Mouse (Mus musculus): ENCODE results near the gene 4930432K21Rik. TPM values are rescaled to one million over a fixed set of nuclear protein-coding genes. Genes with fewer than 3 reads are reported as not detected.
A peak's percentile ranks its signal among the peaks of the same experiment; 100 is the strongest.

4930432K21Rik gene
- total and polyA plus RNA-seq, 3 experiments, result 0.26 to 0.55 (median 0.30) TPM

GRCm38 (mm10) chr8:84184085-84185043 lies 36.5 kb downstream of the 4930432K21Rik start:
- Histone ChIP-seq H3K27me3 (ENCODE audit: control insufficient read depth, insufficient read depth, low read length) (no peaks in the 10 kb centered on the region), H3K36me3 (ENCODE audit: control insufficient read depth, insufficient read depth, low read length) (no peaks in the 10 kb centered on the region), H3K4me3 (peak overlapping the region; percentile 58), H3K27ac (no peak overlapping the region; the same call in 1 of the 2 replicates), H3K79me2 (replicated peaks; ENCODE audit: control insufficient read depth, insufficient read depth, low read length) (no peaks in the 10 kb centered on the region), H3K4me1 (ENCODE audit: control insufficient read depth, insufficient read depth, low read length) (peaks cover 9% of the 10 kb centered on the region), H3K9ac (ENCODE audit: low read depth, low read length) (peak overlapping the region; percentile 83)
- no peak for TF ChIP-seq CTCF (IDR thresholded peaks at IDR 0.05)
- no peak for TF ChIP-seq POLR2A (IDR thresholded peaks at IDR 0.05; ENCODE audit: insufficient read depth, low read depth, low read length)
- TF ChIP-seq EP300 (IDR thresholded peaks at IDR 0.05; ENCODE audit: insufficient read depth, low read depth, low read length), result no peak
- no peak for DNase-seq
- WGBS, result 28% methylated on average over 21 of the region's 21 CpGs
- intact Hi-C loops (cut with DNase I), result loop anchor here (10.0 kb wide), 1 partner anchor 440 kb away; the partner anchor contains the start of gene Adgre5

DNA sequence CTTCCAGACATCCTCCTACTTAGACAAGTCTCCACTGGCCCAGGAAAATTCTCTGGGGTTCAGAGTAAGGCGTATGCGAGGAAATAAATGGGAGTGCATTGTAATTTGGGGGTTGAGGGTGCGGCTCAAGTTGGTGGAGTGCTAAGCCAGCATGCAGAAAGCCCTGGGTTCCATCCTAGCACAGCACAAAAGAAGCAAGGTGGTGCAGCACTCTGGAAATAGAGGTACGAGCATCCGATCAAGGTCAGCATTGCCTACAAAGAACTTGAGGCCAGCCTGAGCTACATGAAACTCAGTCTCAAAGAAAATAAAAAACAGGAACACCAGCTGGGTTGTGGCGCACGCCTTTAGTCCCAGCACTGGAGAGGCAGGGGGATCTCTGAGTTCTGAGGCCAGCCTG lies 37.3 kb downstream of the 4930432K21Rik start, which contains the start of gene Nanos3:
TSS of gene Nanos3 (minus strand) at position 101 of the 400 bp plus-strand sequence.
- WGBS, result 99% methylated on average over 7 of the region's 7 CpGs
- H3K36me3 ChIP-seq (ENCODE audit: control insufficient read depth, insufficient read depth, low read length), result no peaks in the 10 kb centered on the region; the same call in 1 of the 2 replicates
- H3K4me3 ChIP-seq, result peak within 1 kb of the TSS; percentile 58
- DNase-seq, result no peak
- H3K9ac ChIP-seq (ENCODE audit: low read depth, low read length), result peak within 1 kb of the TSS; percentile 83
- TF ChIP-seq CTCF (IDR thresholded peaks at IDR 0.05) (no peak), POLR2A (IDR thresholded peaks at IDR 0.05; ENCODE audit: insufficient read depth, low read depth, low read length) (no peak)
- H3K27me3 ChIP-seq (ENCODE audit: control insufficient read depth, insufficient read depth, low read length), result no peaks in the 10 kb centered on the region
- no peak within 1 kb of the TSS; the same call in 1 of the 2 replicates for H3K27ac ChIP-seq
- H3K4me1 ChIP-seq (ENCODE audit: control insufficient read depth, insufficient read depth, low read length), result peaks cover 11% of the 10 kb centered on the region
- H3K79me2 ChIP-seq (replicated peaks; ENCODE audit: control insufficient read depth, insufficient read depth, low read length), result no peaks in the 10 kb centered on the region
- intact Hi-C loops (cut with DNase I), result loop anchor here (10.0 kb wide), 1 partner anchor 440 kb away; the partner anchor contains the start of gene Adgre5

- Histone ChIP-seq H3K9ac (ENCODE audit: low read depth, low read length) (peak overlapping the region; percentile 63), H3K4me3 (peak overlapping the region; percentile 31)
- 2% methylated on average over 12 of the region's 12 CpGs for WGBS
These were observed 38.7 kb downstream of the 4930432K21Rik start for GRCm38 (mm10) chr8:84186547-84186946.

GRCm38 (mm10) chr8:84187065-84187755 lies 39.4 kb downstream of the 4930432K21Rik start:
- peaks cover 16% of the 10 kb centered on the region for H3K4me1 ChIP-seq (ENCODE audit: control insufficient read depth, insufficient read depth, low read length)
- WGBS, result 5% methylated on average over 21 of the region's 21 CpGs
- peak; percentile 81 for DNase-seq
- no peaks in the 10 kb centered on the region for H3K79me2 ChIP-seq (replicated peaks; ENCODE audit: control insufficient read depth, insufficient read depth, low read length)
- H3K9ac ChIP-seq (ENCODE audit: low read depth, low read length), result peak overlapping the region; percentile 63
- peak overlapping the region; percentile 88 for H3K27ac ChIP-seq
- H3K27me3 ChIP-seq (ENCODE audit: control insufficient read depth, insufficient read depth, low read length), result no peaks in the 10 kb centered on the region
- no peaks in the 10 kb centered on the region; the same call in 1 of the 2 replicates for H3K36me3 ChIP-seq (ENCODE audit: control insufficient read depth, insufficient read depth, low read length)
- intact Hi-C loops (cut with DNase I), result loop anchor here (1.0 to 10.0 kb wide), 4 partner anchors 23 to 442 kb away; partner anchors contain the start of gene Adgre5
- peak overlapping the region; percentile 31 for H3K4me3 ChIP-seq
- TF ChIP-seq EP300 (IDR thresholded peaks at IDR 0.05; ENCODE audit: insufficient read depth, low read depth, low read length), result peak; percentile 66; the same call in 1 of the 2 replicates
- TF ChIP-seq POLR2A (IDR thresholded peaks at IDR 0.05; ENCODE audit: insufficient read depth, low read depth, low read length), result no peak
- TF ChIP-seq CTCF (IDR thresholded peaks at IDR 0.05), result peak; percentile 90

More at GRCm38 (mm10) chr8:84186547-84186946, 38.7 kb downstream of the 4930432K21Rik start:
- Histone ChIP-seq H3K4me1 (ENCODE audit: control insufficient read depth, insufficient read depth, low read length) (peaks cover 12% of the 10 kb centered on the region), H3K27me3 (ENCODE audit: control insufficient read depth, insufficient read depth, low read length) (no peaks in the 10 kb centered on the region), H3K79me2 (replicated peaks; ENCODE audit: control insufficient read depth, insufficient read depth, low read length) (no peaks in the 10 kb centered on the region), H3K27ac (peak overlapping the region; percentile 88), H3K36me3 (ENCODE audit: control insufficient read depth, insufficient read depth, low read length) (no peaks in the 10 kb centered on the region; the same call in 1 of the 2 replicates)
- DNase-seq, result peak; percentile 81 to 86
- intact Hi-C loops (cut with DNase I), result loop anchor here (1.0 to 10.0 kb wide), 4 partner anchors 99 to 442 kb away; partner anchors contain the start of gene Adgre5
- TF ChIP-seq EP300 (IDR thresholded peaks at IDR 0.05; ENCODE audit: insufficient read depth, low read depth, low read length), result peak; percentile 95
- peak; percentile 63 for TF ChIP-seq POLR2A (IDR thresholded peaks at IDR 0.05; ENCODE audit: insufficient read depth, low read depth, low read length)
- no peak; the same call in 1 of the 2 replicates for TF ChIP-seq CTCF (IDR thresholded peaks at IDR 0.05)

DNA sequence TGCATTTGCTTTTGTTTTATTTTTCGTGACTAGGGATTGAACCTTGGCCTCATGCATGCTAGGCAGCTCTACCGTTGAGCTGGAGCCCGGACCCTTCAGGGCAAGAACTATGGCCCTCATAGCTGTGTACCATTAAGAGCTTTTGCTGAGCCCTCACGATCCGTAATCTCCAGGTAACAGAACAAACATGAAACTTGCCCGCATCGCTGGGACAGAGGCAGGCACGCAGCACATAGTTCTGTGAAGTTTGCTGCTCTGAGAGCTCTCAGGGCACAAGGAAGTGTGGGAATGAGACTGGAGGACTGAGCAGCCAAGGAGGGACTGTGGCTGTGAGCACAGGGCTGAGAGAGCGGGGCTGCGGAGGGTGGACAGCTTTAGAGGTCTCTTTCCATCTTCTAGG lies 40.8 kb downstream of the 4930432K21Rik start:
- DNase-seq, result no peak
- H3K27ac ChIP-seq, result peak overlapping the region; percentile 97
- H3K27me3 ChIP-seq (ENCODE audit: control insufficient read depth, insufficient read depth, low read length), result no peaks in the 10 kb centered on the region
- TF ChIP-seq POLR2A (IDR thresholded peaks at IDR 0.05; ENCODE audit: insufficient read depth, low read depth, low read length), result no peak
- no peak for TF ChIP-seq EP300 (IDR thresholded peaks at IDR 0.05; ENCODE audit: insufficient read depth, low read depth, low read length)
- TF ChIP-seq CTCF (IDR thresholded peaks at IDR 0.05), result no peak
- intact Hi-C loops (cut with DNase I), result loop anchor here (1.0 to 10.0 kb wide), 2 partner anchors 16 to 444 kb away; partner anchors contain the start of gene Adgre5
- H3K79me2 ChIP-seq (replicated peaks; ENCODE audit: control insufficient read depth, insufficient read depth, low read length), result no peaks in the 10 kb centered on the region
- peaks cover 17% of the 10 kb centered on the region for H3K4me1 ChIP-seq (ENCODE audit: control insufficient read depth, insufficient read depth, low read length)
- H3K4me3 ChIP-seq, result no peak overlapping the region
- no peaks in the 10 kb centered on the region; the same call in 1 of the 2 replicates for H3K36me3 ChIP-seq (ENCODE audit: control insufficient read depth, insufficient read depth, low read length)
- no peak overlapping the region for H3K9ac ChIP-seq (ENCODE audit: low read depth, low read length)
- WGBS, result 85% methylated on average over 10 of the region's 10 CpGs
